Mouse (Mus musculus): ENCODE data around the gene Carhsp1. TPM values are rescaled to one million over a fixed set of nuclear protein-coding genes. Genes with fewer than 3 reads are reported as not detected.
A peak's percentile ranks its signal among the peaks of the same experiment; 100 is the strongest.

Gene Carhsp1
- 117 and 120 TPM in 2 replicates for polyA plus RNA-seq (2016; fragmentation: Nextera tagmentation; extraction: Ambion mirVana)

- Histone ChIP-seq H3K27me3 (no peaks in the 10 kb centered on the region), H3K4me1 (peaks cover 35% of the 10 kb centered on the region), H3K36me3 (no peaks in the 10 kb centered on the region), H3K4me2 (replicated peaks) (peak within 1 kb of the TSS; percentile 67), H3K4me3 (peak within 1 kb of the TSS; percentile 77), H3K9ac (peak within 1 kb of the TSS; percentile 70), H3K27ac (peak within 1 kb of the TSS; percentile 81), H3K9me3 (no peaks in the 10 kb centered on the region)
- ATAC-seq (ENCODE audit: insufficient number of reproducible peaks, insufficient read depth, low FRiP score, low TSS enrichment) = peak; percentile 84
- WGBS = under 1% methylated on average over 67 of the region's 67 CpGs
Observed at GRCm38 (mm10) chr16:8671551-8672349, at the start of gene Carhsp1. Gene Carhsp1, minus strand, starts transcription at chr16:8672155.

DNA sequence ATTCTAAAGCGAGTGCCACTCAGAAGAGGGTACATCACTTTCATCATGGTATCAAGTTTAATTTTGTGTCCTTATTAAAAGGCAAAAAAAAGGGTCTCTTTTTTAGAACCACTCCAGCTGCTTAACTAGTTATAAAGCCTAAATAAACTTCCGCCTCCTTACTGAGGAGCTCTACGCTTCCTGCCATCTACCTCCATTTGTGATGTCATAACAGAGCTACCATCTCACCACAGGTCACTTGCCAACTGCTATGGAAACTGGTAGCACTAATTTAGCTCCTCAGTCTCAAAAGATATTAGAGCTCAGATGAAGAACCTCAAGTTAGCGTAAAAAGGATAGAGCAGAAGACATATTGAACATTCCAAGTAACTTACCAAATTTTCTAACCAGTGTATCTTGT, 48.5 kb upstream of the Carhsp1 start:
- Histone ChIP-seq H3K9me3 (no peaks in the 10 kb centered on the region), H3K4me1 (peaks cover 15% of the 10 kb centered on the region), H3K27me3 (no peaks in the 10 kb centered on the region), H3K9ac (no peak overlapping the region), H3K4me2 (replicated peaks) (no peak overlapping the region), H3K36me3 (peaks cover 10% of the 10 kb centered on the region), H3K27ac (no peak overlapping the region), H3K4me3 (no peak overlapping the region)
- WGBS = 93% methylated on average over 4 of the region's 4 CpGs
- ATAC-seq (ENCODE audit: insufficient number of reproducible peaks, insufficient read depth, low FRiP score, low TSS enrichment) = no peak

DNA sequence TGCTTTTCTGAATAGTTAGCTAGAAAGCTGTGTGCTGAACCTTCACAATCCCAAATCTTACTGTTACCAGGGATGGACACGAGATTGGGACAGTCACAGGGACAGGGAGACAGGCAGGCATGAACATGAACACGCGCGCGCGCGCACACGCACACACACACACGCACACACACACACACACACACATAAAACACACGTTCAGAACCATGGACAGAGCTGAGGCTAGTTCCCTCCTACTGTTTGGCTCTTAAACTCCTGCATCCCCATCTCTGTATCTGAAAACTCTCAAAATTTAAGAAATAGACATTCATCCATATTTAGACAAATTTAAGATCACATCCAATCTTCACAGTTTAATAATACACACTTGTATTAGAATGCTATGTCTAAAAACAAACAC, 45.8 kb upstream of the Carhsp1 start:
- ATAC-seq (ENCODE audit: insufficient number of reproducible peaks, insufficient read depth, low FRiP score, low TSS enrichment) = no peak
- Histone ChIP-seq H3K9ac (no peak overlapping the region), H3K36me3 (peaks cover 33% of the 10 kb centered on the region), H3K4me3 (no peak overlapping the region), H3K4me2 (replicated peaks) (no peak overlapping the region), H3K27ac (no peak overlapping the region), H3K9me3 (no peaks in the 10 kb centered on the region), H3K4me1 (peaks cover 15% of the 10 kb centered on the region), H3K27me3 (no peaks in the 10 kb centered on the region)
- 94% methylated on average over 10 of the region's 10 CpGs for WGBS

DNA sequence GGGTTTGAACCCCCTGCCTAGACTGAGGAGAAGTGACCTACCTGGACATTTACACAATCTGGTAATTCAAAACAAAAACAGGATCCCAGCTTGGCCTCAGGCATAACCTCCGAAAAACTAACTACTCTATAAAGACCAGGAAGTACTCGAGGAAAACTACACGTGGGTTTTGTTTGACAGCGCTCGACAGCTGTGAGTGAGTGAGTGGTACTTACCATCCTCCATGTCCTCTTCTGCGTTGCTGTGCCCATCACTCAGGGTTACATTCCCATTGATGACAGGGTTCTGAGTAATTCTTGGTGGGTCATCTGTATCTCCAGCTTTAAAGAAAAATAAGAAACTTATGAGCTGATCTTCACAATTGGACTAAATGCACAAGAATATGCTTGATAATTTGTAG, 44.3 kb upstream of the Carhsp1 start:
- Histone ChIP-seq H3K4me3 (no peak overlapping the region), H3K36me3 (peaks cover 43% of the 10 kb centered on the region), H3K4me1 (peaks cover 15% of the 10 kb centered on the region), H3K4me2 (replicated peaks) (no peak overlapping the region), H3K27me3 (no peaks in the 10 kb centered on the region), H3K9me3 (no peaks in the 10 kb centered on the region), H3K27ac (no peak overlapping the region), H3K9ac (no peak overlapping the region)
- WGBS = 64% methylated on average over 6 of the region's 6 CpGs
- no peak for ATAC-seq (ENCODE audit: insufficient number of reproducible peaks, insufficient read depth, low FRiP score, low TSS enrichment)

DNA sequence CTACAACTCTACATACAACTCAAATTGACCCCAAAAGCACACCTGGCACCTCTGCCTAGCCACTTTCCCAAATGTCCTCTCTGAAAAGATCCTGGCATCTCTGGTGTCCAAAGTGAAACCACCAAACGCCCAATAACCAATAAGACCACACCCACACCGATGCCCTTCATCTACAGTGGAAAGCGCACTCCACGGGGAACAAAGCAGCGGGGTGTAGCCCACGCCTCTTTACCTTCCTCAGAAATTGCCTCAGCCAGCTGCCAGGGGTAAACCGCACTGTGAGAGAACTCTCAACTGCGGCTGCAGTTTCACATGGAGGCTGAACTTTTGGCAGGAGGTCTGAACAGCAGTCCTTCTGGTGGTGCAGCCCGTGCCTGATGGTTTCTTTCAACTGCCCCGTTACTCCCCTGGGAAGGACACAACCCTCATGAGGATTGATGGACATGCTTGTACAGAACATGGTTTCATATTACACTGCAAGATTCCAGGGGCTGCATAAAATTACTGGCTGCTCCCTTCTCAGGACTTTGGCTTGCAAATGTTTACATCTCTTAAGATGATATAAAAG, 43.6 kb upstream of the Carhsp1 start:
- 0 out of 2 replicates have a peak overlapping the region, but pooled peaks have one; percentile 17 for H3K27ac ChIP-seq
- peaks cover 49% of the 10 kb centered on the region for H3K36me3 ChIP-seq
- no peaks in the 10 kb centered on the region for H3K9me3 ChIP-seq
- no peaks in the 10 kb centered on the region for H3K27me3 ChIP-seq
- no peak for ATAC-seq (ENCODE audit: insufficient number of reproducible peaks, insufficient read depth, low FRiP score, low TSS enrichment)
- H3K4me2 ChIP-seq (replicated peaks) = no peak overlapping the region
- no peak overlapping the region for H3K4me3 ChIP-seq
- WGBS = 68% methylated on average over 10 of the region's 10 CpGs
- H3K9ac ChIP-seq = no peak overlapping the region
- peaks cover 15% of the 10 kb centered on the region for H3K4me1 ChIP-seq

GRCm38 (mm10) chr16:8714851-8715250, 42.9 kb upstream of the Carhsp1 start:
- WGBS = 81% methylated on average over 5 of the region's 5 CpGs
- Histone ChIP-seq H3K27me3 (no peaks in the 10 kb centered on the region), H3K4me3 (no peak overlapping the region), H3K4me1 (peaks cover 12% of the 10 kb centered on the region), H3K9ac (no peak overlapping the region), H3K4me2 (replicated peaks) (no peak overlapping the region), H3K36me3 (peaks cover 57% of the 10 kb centered on the region), H3K27ac (no peak overlapping the region), H3K9me3 (no peaks in the 10 kb centered on the region)
- no peak for ATAC-seq (ENCODE audit: insufficient number of reproducible peaks, insufficient read depth, low FRiP score, low TSS enrichment)

GRCm38 (mm10) chr16:8711998-8712397, 40.0 kb upstream of the Carhsp1 start:
- H3K9me3 ChIP-seq = no peaks in the 10 kb centered on the region
- H3K27me3 ChIP-seq = no peaks in the 10 kb centered on the region
- peaks cover 7% of the 10 kb centered on the region for H3K4me1 ChIP-seq
- H3K27ac ChIP-seq = no peak overlapping the region
- no peak for ATAC-seq (ENCODE audit: insufficient number of reproducible peaks, insufficient read depth, low FRiP score, low TSS enrichment)
- H3K9ac ChIP-seq = no peak overlapping the region
- no peak overlapping the region for H3K4me2 ChIP-seq (replicated peaks)
- H3K36me3 ChIP-seq = peaks cover 85% of the 10 kb centered on the region
- WGBS = 92% methylated on average over 9 of the region's 9 CpGs
- H3K4me3 ChIP-seq = no peak overlapping the region

DNA sequence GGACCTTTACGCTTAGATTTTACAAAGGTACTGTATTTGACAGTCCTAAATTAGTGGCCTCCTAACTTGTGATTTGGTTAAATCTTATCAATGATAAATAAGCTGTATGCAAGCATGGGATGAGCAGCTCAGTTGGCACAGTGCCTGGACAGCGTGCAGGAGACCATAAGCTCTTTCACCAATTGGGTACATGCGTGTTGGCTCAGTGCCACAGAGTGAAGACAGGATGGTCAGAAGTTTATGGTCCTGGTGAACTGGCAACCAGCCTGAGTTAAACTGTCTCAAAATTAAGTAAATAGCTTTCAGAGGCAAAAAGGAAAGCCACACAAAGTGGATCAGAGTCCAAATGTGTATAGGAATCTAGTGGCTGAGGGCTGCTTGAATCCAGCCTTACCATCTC, 28.6 kb upstream of the Carhsp1 start:
- Histone ChIP-seq H3K36me3 (peaks cover 91% of the 10 kb centered on the region), H3K27ac (no peak overlapping the region), H3K9ac (no peak overlapping the region), H3K4me3 (no peak overlapping the region), H3K4me1 (no peaks in the 10 kb centered on the region), H3K27me3 (no peaks in the 10 kb centered on the region), H3K9me3 (no peaks in the 10 kb centered on the region), H3K4me2 (replicated peaks) (no peak overlapping the region)
- WGBS = 93% methylated on average over 3 of the region's 3 CpGs
- ATAC-seq (ENCODE audit: insufficient number of reproducible peaks, insufficient read depth, low FRiP score, low TSS enrichment) = no peak

DNA sequence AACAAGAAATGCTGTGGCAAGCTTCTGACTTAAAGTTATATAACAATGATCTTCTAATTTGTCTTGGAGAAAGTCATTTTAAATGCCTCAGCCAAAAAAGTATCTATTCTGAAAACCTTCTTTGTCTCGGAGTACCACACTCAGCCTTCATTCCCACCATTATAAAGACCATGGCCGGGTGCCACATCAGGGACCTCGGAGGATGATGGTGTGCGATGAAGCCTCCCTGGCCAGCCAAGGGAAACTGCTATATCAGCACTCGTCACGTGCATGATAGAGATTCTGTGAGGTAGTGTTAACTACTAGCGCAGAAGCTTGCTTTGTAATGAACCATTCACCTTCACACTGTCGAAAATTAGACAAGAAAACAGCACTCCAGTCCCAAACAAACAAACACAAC, 27.6 kb upstream of the Carhsp1 start:
- no peak overlapping the region for H3K4me2 ChIP-seq (replicated peaks)
- no peaks in the 10 kb centered on the region for H3K9me3 ChIP-seq
- no peak for ATAC-seq (ENCODE audit: insufficient number of reproducible peaks, insufficient read depth, low FRiP score, low TSS enrichment)
- no peak overlapping the region for H3K9ac ChIP-seq
- H3K36me3 ChIP-seq = peaks cover 93% of the 10 kb centered on the region
- H3K4me1 ChIP-seq = no peaks in the 10 kb centered on the region
- H3K27me3 ChIP-seq = no peaks in the 10 kb centered on the region
- H3K4me3 ChIP-seq = no peak overlapping the region
- 92% methylated on average over 8 of the region's 8 CpGs for WGBS
- no peak overlapping the region for H3K27ac ChIP-seq

- WGBS = 93% methylated on average over 7 of the region's 7 CpGs
- Histone ChIP-seq H3K27me3 (no peaks in the 10 kb centered on the region), H3K4me3 (no peak overlapping the region), H3K27ac (no peak overlapping the region), H3K9me3 (no peaks in the 10 kb centered on the region), H3K4me1 (no peaks in the 10 kb centered on the region), H3K36me3 (peaks cover 79% of the 10 kb centered on the region), H3K9ac (no peak overlapping the region), H3K4me2 (replicated peaks) (no peak overlapping the region)
- no peak for ATAC-seq (ENCODE audit: insufficient number of reproducible peaks, insufficient read depth, low FRiP score, low TSS enrichment)
Observed at GRCm38 (mm10) chr16:8691206-8691605, 19.3 kb upstream of the Carhsp1 start.

DNA sequence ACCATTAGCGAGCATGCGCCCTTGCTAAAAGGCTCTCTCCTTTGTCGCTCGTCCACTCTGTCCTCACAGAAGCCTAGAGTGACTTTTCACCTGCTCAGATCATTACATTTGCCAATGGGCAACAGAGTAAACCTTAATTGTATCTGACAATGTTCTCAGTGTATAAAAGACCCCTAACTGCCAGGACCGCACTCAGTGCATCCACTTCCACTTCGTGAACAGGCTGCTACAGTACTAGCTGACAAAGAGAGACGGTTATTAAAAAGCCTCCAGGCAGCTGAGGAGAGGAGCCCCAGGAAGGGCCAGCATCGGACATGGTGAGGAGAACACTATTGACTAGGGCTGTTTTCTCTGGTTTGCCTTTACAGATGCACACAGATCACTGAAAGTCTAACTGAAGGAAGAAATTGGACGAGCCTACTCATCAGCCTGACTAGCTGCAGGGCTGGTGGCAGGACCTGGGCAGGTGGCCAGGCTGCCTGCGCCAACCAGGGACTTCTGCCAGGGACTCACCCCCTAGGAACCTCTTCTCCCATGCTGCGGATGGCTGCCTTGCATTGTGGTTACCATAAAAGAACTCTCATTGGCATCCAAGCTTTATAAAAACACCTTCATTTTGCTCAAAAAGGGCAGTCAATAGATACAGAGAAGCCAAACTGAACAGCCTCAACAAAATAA, 18.2 kb upstream of the Carhsp1 start:
- ATAC-seq (ENCODE audit: insufficient number of reproducible peaks, insufficient read depth, low FRiP score, low TSS enrichment) = no peak

More for the DNA sequence above, 18.2 kb upstream of the Carhsp1 start:
- H3K36me3 ChIP-seq = peaks cover 72% of the 10 kb centered on the region
- H3K27me3 ChIP-seq = no peaks in the 10 kb centered on the region
- no peaks in the 10 kb centered on the region for H3K4me1 ChIP-seq
- no peak overlapping the region for H3K27ac ChIP-seq
- H3K4me2 ChIP-seq (replicated peaks) = no peak overlapping the region
- H3K4me3 ChIP-seq = no peak overlapping the region
- no peak overlapping the region for H3K9ac ChIP-seq
- no peaks in the 10 kb centered on the region for H3K9me3 ChIP-seq
- 92% methylated on average over 11 of the region's 11 CpGs for WGBS

Measured in embryonic facial prominence, embryonic 12.5 days (tissue).